Mouse (Mus musculus) cerebellum, adult 9-10 months (tissue): ENCODE data around the gene Gm29735.
A peak's percentile ranks its signal among the peaks of the same experiment; 100 is the strongest.

Experiments
- DNase-seq: peaks from one replicate; pipeline ENCODE4 v3.0.0; 2022

Gm29735 gene

GRCm38 (mm10) chr7:142119632-142120031 is 37.3 kb downstream of the Gm29735 start:
- peak; percentile 25 for DNase-seq
